ENCODE assay signal across 25 mouse cellular contexts in the genomic region with DNA sequence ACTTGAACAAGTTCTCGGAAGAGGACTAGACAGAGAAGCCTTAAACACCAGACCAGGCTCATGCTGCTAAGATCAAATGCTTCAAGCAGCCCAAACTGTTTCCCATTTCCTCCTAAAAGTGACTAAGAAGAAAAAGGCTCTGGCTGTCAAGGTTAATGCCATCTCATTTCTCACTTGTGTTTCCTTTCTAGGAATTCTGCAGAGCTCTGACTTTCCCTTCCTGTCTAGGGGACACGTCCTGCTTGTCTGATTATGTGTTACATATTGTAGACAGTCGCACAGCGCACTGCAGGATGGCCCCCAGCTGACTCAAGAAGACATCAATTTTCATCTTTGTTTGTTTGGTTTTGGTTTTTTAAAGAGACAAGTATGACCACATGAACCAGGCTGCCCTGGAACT. TPM values are rescaled to one million over a fixed set of nuclear protein-coding genes. Genes with fewer than 3 reads are reported as not detected.
DNase-seq lines count a peak whose midpoint lies in the region; ATAC-seq and TF ChIP-seq lines count a peak whose summit lies in the region.
"Had no signal": no experiment of that assay in that cellular context is flagged by ENCODE, and none has a peak within 500 bp of the region (broad histone marks: within the 10 kb centered on the region; RNA-seq: fewer than 3 reads in every experiment).

No protein-coding gene starts in this region.

- TF ChIP-seq CTCF in lung, postnatal 0 days (IDR thresholded peaks at IDR 0.05): no peak

- no peak for DNase-seq in heart, adult 18-20 months
- peak; percentile 17 for DNase-seq in kidney, postnatal 14 days
- no peak for DNase-seq in kidney, postnatal 4 days
- DNase-seq in lung, postnatal 0 days (ENCODE audit: low spot score): peak; percentile 71
- DNase-seq in lung, postnatal 25 days (ENCODE audit: low spot score): no peak
- DNase-seq: cerebellum, adult 8-10 months; cerebellum, postnatal 25 days; gastrocnemius, postnatal 14 days; heart, adult 11 months; heart, postnatal 4 days; retina, postnatal 1 day; right cerebral cortex, postnatal 14 days; thymus, postnatal 4 days had no signal

- no peak overlapping the region for H3K4me2 ChIP-seq in heart, embryonic 13.5 days
- no peak overlapping the region for H3K4me2 ChIP-seq in lung, postnatal 0 days (replicated peaks; ENCODE audit: low read depth, low read length)
- H3K4me2 ChIP-seq: embryonic facial prominence, embryonic 12.5 days; heart, embryonic 11.5 days; hindbrain, embryonic 13.5 days; limb, embryonic 13.5 days; midbrain, embryonic 15.5 days; neural tube, embryonic 15.5 days had no signal

- no peak overlapping the region for H3K4me3 ChIP-seq in heart, embryonic 13.5 days
- no peak overlapping the region for H3K4me3 ChIP-seq in lung, postnatal 0 days (ENCODE audit: low read depth, low read length)
- H3K4me3 ChIP-seq: embryonic facial prominence, embryonic 12.5 days; hindbrain, embryonic 13.5 days; limb, embryonic 13.5 days; midbrain, embryonic 10.5 days; midbrain, embryonic 15.5 days; neural tube, embryonic 15.5 days had no signal

- H3K9me3 ChIP-seq in heart, embryonic 13.5 days: no peaks in the 10 kb centered on the region
- no peaks in the 10 kb centered on the region for H3K9me3 ChIP-seq in lung, postnatal 0 days (ENCODE audit: low read length)
- H3K9me3 ChIP-seq: embryonic facial prominence, embryonic 12.5 days; hindbrain, embryonic 13.5 days; limb, embryonic 13.5 days; midbrain, embryonic 10.5 days; midbrain, embryonic 15.5 days; neural tube, embryonic 15.5 days had no signal

- H3K27ac ChIP-seq in heart, embryonic 13.5 days (replicated peaks): 0 out of 2 replicates have a peak overlapping the region, but pooled peaks have one; percentile 13
- H3K27ac ChIP-seq in lung, postnatal 0 days (ENCODE audit: low read length): no peak overlapping the region
- H3K27ac ChIP-seq: embryonic facial prominence, embryonic 12.5 days; hindbrain, embryonic 13.5 days; limb, embryonic 13.5 days; liver, embryonic 14.5 days; midbrain, embryonic 10.5 days; midbrain, embryonic 15.5 days; neural tube, embryonic 15.5 days had no signal

- no peak overlapping the region for H3K9ac ChIP-seq in heart, embryonic 13.5 days
- no peak overlapping the region for H3K9ac ChIP-seq in lung, postnatal 0 days (replicated peaks; ENCODE audit: low read depth)
- H3K9ac ChIP-seq: embryonic facial prominence, embryonic 12.5 days; hindbrain, embryonic 13.5 days; limb, embryonic 13.5 days; liver, embryonic 14.5 days; midbrain, embryonic 15.5 days; neural tube, embryonic 15.5 days had no signal

- TF ChIP-seq EP300 in lung, postnatal 0 days (IDR thresholded peaks at IDR 0.05): peak; percentile 24; the same call in 1 of the 2 replicates

- no peaks in the 10 kb centered on the region for H3K27me3 ChIP-seq in heart, embryonic 13.5 days (replicated peaks)
- no peaks in the 10 kb centered on the region for H3K27me3 ChIP-seq in lung, postnatal 0 days (replicated peaks; ENCODE audit: insufficient read depth, low read length)
- H3K27me3 ChIP-seq: embryonic facial prominence, embryonic 12.5 days; hindbrain, embryonic 13.5 days; limb, embryonic 13.5 days; midbrain, embryonic 15.5 days; neural tube, embryonic 15.5 days had no signal

- WGBS in heart, embryonic 13.5 days: 58% methylated on average over 4 of the region's 4 CpGs
- WGBS in lung, postnatal 0 days: 44% methylated on average over 4 of the region's 4 CpGs

- peaks cover 13% of the 10 kb centered on the region for H3K36me3 ChIP-seq in heart, embryonic 13.5 days
- H3K36me3 ChIP-seq in lung, postnatal 0 days (ENCODE audit: insufficient read depth, low read length): peaks cover 1% of the 10 kb centered on the region; the same call in 1 of the 2 replicates

- ATAC-seq in heart, embryonic 13.5 days (ENCODE audit: extremely low read depth, insufficient number of reproducible peaks, low FRiP score, low TSS enrichment): no peak
- ATAC-seq in lung, postnatal 0 days: peak; percentile 75
- ATAC-seq: CD4-positive, CD25-positive, alpha-beta regulatory T cell, adult 4 months; forebrain, embryonic 14.5 days; intestine, embryonic 16.5 days; midbrain, embryonic 15.5 days had no signal

- H3K4me1 ChIP-seq in heart, embryonic 13.5 days: peaks cover 32% of the 10 kb centered on the region
- H3K4me1 ChIP-seq in lung, postnatal 0 days (ENCODE audit: insufficient read depth, low read depth, low read length): no peaks in the 10 kb centered on the region; the same call in 1 of the 2 replicates
- H3K4me1 ChIP-seq: embryonic facial prominence, embryonic 12.5 days; hindbrain, embryonic 13.5 days; limb, embryonic 13.5 days; midbrain, embryonic 10.5 days; midbrain, embryonic 15.5 days; neural tube, embryonic 15.5 days had no signal

RNA-seq across cellular contexts. Expression of a gene that starts 37.6 kb away (rescaled TPM):
- polyA plus RNA-seq in heart, embryonic 13.5 days (2015; fragmentation: Nextera tagmentation; extraction: Ambion mirVana): 25.2 and 25.8 TPM in 2 replicates
- total RNA-seq in heart, adult 18-20 months (2021): 10 to 100 TPM; 27.0 to 29.0 TPM
- polyA plus RNA-seq in lung, postnatal 0 days (2015; fragmentation: Nextera tagmentation; extraction: Ambion mirVana): 22.0 and 23.1 TPM in 2 replicates

Comparison
In these comparisons a context has a peak if more than half of its experiments do, and no peak if none do; other contexts are left out.
1. DNase-seq: peak in kidney, postnatal 14 days (single experiment) and lung, postnatal 0 days (single experiment); none in heart, adult 18-20 months (0 of 2), kidney, postnatal 4 days (0 of 2) and lung, postnatal 25 days (single experiment).